Mouse (Mus musculus): ENCODE data around the gene Ercc6.

DNA sequence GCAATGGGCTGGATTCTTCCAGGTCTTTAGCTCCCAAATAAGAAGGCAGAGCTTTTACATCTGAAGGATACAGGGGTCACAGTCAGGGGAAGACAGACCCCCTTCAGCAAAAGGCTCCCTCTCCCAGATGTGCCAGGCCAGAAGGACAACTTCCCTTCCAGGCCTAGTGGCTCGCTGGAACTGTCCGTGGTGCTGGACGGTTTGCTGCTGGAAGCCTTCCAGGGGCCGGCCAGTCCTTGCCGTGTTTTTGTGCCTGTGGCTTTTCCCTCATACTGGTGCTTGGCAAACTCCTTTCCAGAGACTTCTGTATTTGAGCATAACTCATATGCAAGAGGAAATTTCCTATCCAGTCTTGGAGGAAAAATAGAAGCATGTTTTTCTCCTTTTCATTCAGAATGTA is 45.7 kb upstream of the Ercc6 start:
- no peak for TF ChIP-seq CTCF (IDR thresholded peaks at IDR 0.05)
- TF ChIP-seq EP300 (IDR thresholded peaks at IDR 0.05): no peak

Data from lung, postnatal 0 days (tissue).